In genomic region chr19:12545440-12545839, GRCm38 (mm10) we compare ENCODE assay signal across 7 mouse cellular contexts. TPM values are rescaled to one million over a fixed set of nuclear protein-coding genes. Genes with fewer than 3 reads are reported as not detected.
DNase-seq lines count a peak whose midpoint lies in the region; ATAC-seq and TF ChIP-seq lines count a peak whose summit lies in the region.
"Not testable (repeated sequence)": the region's sequence is repeated elsewhere in the genome, so short reads cannot be mapped to it uniquely, and the experiment has no call there.

TSS of gene Fam111a (plus strand) at chr19:12545740.

- ATAC-seq in heart, embryonic 11.5 days (replicated peaks; ENCODE audit: insufficient number of reproducible peaks, low FRiP score, low TSS enrichment); hindbrain, embryonic 12.5 days (ENCODE audit: low FRiP score); limb, embryonic 11.5 days (ENCODE audit: insufficient number of reproducible peaks, low FRiP score, low TSS enrichment, low read depth); liver, embryonic 16.5 days (ENCODE audit: low read depth); midbrain, embryonic 11.5 days (ENCODE audit: low FRiP score): not testable (repeated sequence)

- not testable (repeated sequence) for TF ChIP-seq POLR2A in embryonic fibroblast, embryonic 13.5 days (IDR thresholded peaks at IDR 0.05; ENCODE audit: low read depth, low read length)

- H3K27ac ChIP-seq in embryonic fibroblast, embryonic 13.5 days (ENCODE audit: insufficient read depth, low read length); heart, embryonic 11.5 days (ENCODE audit: low read depth, low read length); hindbrain, embryonic 12.5 days; limb, embryonic 11.5 days (replicated peaks; ENCODE audit: low read depth, low read length); liver, embryonic 16.5 days (ENCODE audit: low read length); midbrain, embryonic 11.5 days (ENCODE audit: low read depth, low read length): not testable (repeated sequence)

- TF ChIP-seq CTCF in embryonic fibroblast, embryonic 13.5 days (IDR thresholded peaks at IDR 0.05; ENCODE audit: borderline replicate concordance, insufficient read depth, low read length) = not testable (repeated sequence)

- H3K27me3 ChIP-seq in heart, embryonic 11.5 days (ENCODE audit: control insufficient read depth, insufficient read depth, low read length); hindbrain, embryonic 12.5 days; limb, embryonic 11.5 days (ENCODE audit: control insufficient read depth, insufficient read depth, low read length); liver, embryonic 16.5 days (ENCODE audit: control insufficient read depth, insufficient read depth, low read depth, low read length); midbrain, embryonic 11.5 days (ENCODE audit: control insufficient read depth, insufficient read depth, low read length): not testable (repeated sequence)

- not testable (repeated sequence) for DNase-seq in adrenal gland, postnatal 4 days (ENCODE audit: low spot score in 2 of 2); limb, embryonic 11.5 days (ENCODE audit: low spot score); midbrain, embryonic 11.5 days (ENCODE audit: low spot score, missing footprints)

- not testable (repeated sequence) for H3K36me3 ChIP-seq in heart, embryonic 11.5 days (ENCODE audit: control insufficient read depth, insufficient read depth, low read length); hindbrain, embryonic 12.5 days; limb, embryonic 11.5 days (ENCODE audit: control insufficient read depth, insufficient read depth, low read length); liver, embryonic 16.5 days (ENCODE audit: control insufficient read depth, insufficient read depth); midbrain, embryonic 11.5 days (ENCODE audit: control insufficient read depth, insufficient read depth, low read length)

- 94% methylated on average over 11 of the region's 11 CpGs for WGBS in heart, embryonic 11.5 days (ENCODE audit: insufficient replicate concordance)
- WGBS in hindbrain, embryonic 12.5 days = 96% methylated on average over 11 of the region's 11 CpGs
- WGBS in limb, embryonic 11.5 days = 85% methylated on average over 11 of the region's 11 CpGs
- WGBS in liver, embryonic 16.5 days (ENCODE audit: insufficient replicate concordance) = 82% methylated on average over 11 of the region's 11 CpGs
- 92% methylated on average over 11 of the region's 11 CpGs for WGBS in midbrain, embryonic 11.5 days

- not testable (repeated sequence) for H3K4me1 ChIP-seq in embryonic fibroblast, embryonic 13.5 days (ENCODE audit: control insufficient read depth, insufficient read depth, low read length); heart, embryonic 11.5 days (ENCODE audit: control insufficient read depth, insufficient read depth, low read length); hindbrain, embryonic 12.5 days; limb, embryonic 11.5 days (ENCODE audit: control insufficient read depth, insufficient read depth, low read length); liver, embryonic 16.5 days (ENCODE audit: control insufficient read depth, low read depth, low read length); midbrain, embryonic 11.5 days (ENCODE audit: control insufficient read depth, insufficient read depth, low read length)

- H3K4me3 ChIP-seq in embryonic fibroblast, embryonic 13.5 days (ENCODE audit: insufficient read depth, low read length); heart, embryonic 11.5 days (ENCODE audit: low read depth, low read length); hindbrain, embryonic 12.5 days; limb, embryonic 11.5 days (ENCODE audit: low read depth, low read length); liver, embryonic 16.5 days (ENCODE audit: low read depth, low read length); midbrain, embryonic 11.5 days (ENCODE audit: low read depth, low read length): not testable (repeated sequence)

- H3K9ac ChIP-seq in heart, embryonic 11.5 days (ENCODE audit: low read depth, low read length); hindbrain, embryonic 12.5 days; limb, embryonic 11.5 days (ENCODE audit: low read length); liver, embryonic 16.5 days (ENCODE audit: low read depth, low read length); midbrain, embryonic 11.5 days (ENCODE audit: low read length): not testable (repeated sequence)

- H3K4me2 ChIP-seq in heart, embryonic 11.5 days; hindbrain, embryonic 12.5 days (replicated peaks); limb, embryonic 11.5 days (ENCODE audit: low read depth, severe bottlenecking); liver, embryonic 16.5 days (ENCODE audit: low read depth, low read length); midbrain, embryonic 11.5 days: not testable (repeated sequence)

- H3K9me3 ChIP-seq in heart, embryonic 11.5 days (replicated peaks; ENCODE audit: control insufficient read depth, low read length); hindbrain, embryonic 12.5 days (replicated peaks); limb, embryonic 11.5 days (ENCODE audit: control insufficient read depth, low read length); liver, embryonic 16.5 days (replicated peaks; ENCODE audit: control insufficient read depth, low read length); midbrain, embryonic 11.5 days (ENCODE audit: control insufficient read depth, low read length): not testable (repeated sequence)

RNA-seq across cellular contexts. Expression of gene Fam111a, which starts in this region (rescaled TPM):
- 10 to 100 TPM; 13.3 to 16.9 TPM for total RNA-seq in adrenal gland, postnatal 4 days (2021)
- polyA plus RNA-seq in embryonic fibroblast, embryonic 13.5 days (2011; ENCODE audit: insufficient read length, low read depth, missing spikeins) = 50.9 and 56.0 TPM in 2 replicates
- polyA plus RNA-seq in heart, embryonic 11.5 days (2014; fragmentation: Nextera tagmentation; extraction: Ambion mirVana) = 26.3 and 30.0 TPM in 2 replicates
- 15.6 and 17.2 TPM in 2 replicates for polyA plus RNA-seq in hindbrain, embryonic 12.5 days (2016; fragmentation: Nextera tagmentation; extraction: Ambion mirVana)
- 24.9 and 26.5 TPM in 2 replicates for polyA plus RNA-seq in limb, embryonic 11.5 days (2014; fragmentation: Nextera tagmentation; extraction: Ambion mirVana)
- 21.7 and 26.0 TPM in 2 replicates for polyA plus RNA-seq in liver, embryonic 16.5 days (2015; fragmentation: Nextera tagmentation; extraction: Ambion mirVana)
- polyA plus RNA-seq in midbrain, embryonic 11.5 days (2014; fragmentation: Nextera tagmentation; extraction: Ambion mirVana) = 27.4 and 31.1 TPM in 2 replicates
